Mouse (Mus musculus) limb, embryonic 13.5 days (tissue): ENCODE measurements around the gene Mtg2. TPM values are rescaled to one million over a fixed set of nuclear protein-coding genes. Genes with fewer than 3 reads are reported as not detected.
A peak's percentile ranks its signal among the peaks of the same experiment; 100 is the strongest.

Experiments
- ATAC-seq: fragments of 200-750 bp; cut with Nextera tagmentation; 2 replicates; pipeline ENCODE4 v1.8.0; 2017; ENCODE audit warnings: low read depth, moderate number of reproducible peaks, moderate TSS enrichment; ENCODE audit not compliant: low FRiP score
- H3K27ac ChIP-seq: fragments of 300-500 bp; sonication (generic); 2 replicates; pipeline ENCODE4 v1.5.1; 2015; ENCODE audit warnings: inconsistent platforms, mild to moderate bottlenecking, moderate library complexity
- H3K27me3 ChIP-seq: fragments of 300-500 bp; sonication (generic); 2 replicates; pipeline ENCODE4 v1.6.1; 2015; ENCODE audit warnings: mild to moderate bottlenecking, inconsistent platforms
- H3K36me3 ChIP-seq: fragments of 300-500 bp; sonication (generic); 2 replicates; pipeline ENCODE4 v1.6.1; 2015; ENCODE audit warnings: inconsistent platforms, mild to moderate bottlenecking, moderate library complexity
- H3K4me1 ChIP-seq: fragments of 300-500 bp; sonication (generic); 2 replicates; pipeline ENCODE4 v1.6.1; 2015; ENCODE audit warnings: inconsistent platforms
- H3K4me2 ChIP-seq: fragments of 300-500 bp; sonication (generic); replicated peaks from 2 replicates; pipeline ENCODE4 v1.6.1; 2015; ENCODE audit warnings: inconsistent platforms, mild to moderate bottlenecking, moderate library complexity
- H3K4me3 ChIP-seq: fragments of 300-500 bp; sonication (generic); 2 replicates; pipeline ENCODE4 v1.5.1; 2015; ENCODE audit warnings: moderate library complexity, mild to moderate bottlenecking, inconsistent platforms
- H3K9ac ChIP-seq: fragments of 300-500 bp; sonication (generic); 2 replicates; pipeline ENCODE4 v1.6.1; 2015; ENCODE audit warnings: mild to moderate bottlenecking, inconsistent platforms
- H3K9me3 ChIP-seq: fragments of 300-500 bp; sonication (generic); 2 replicates; pipeline ENCODE4 v1.6.1; 2016; ENCODE audit warnings: inconsistent platforms
- WGBS: fragments of 180-500 bp; shearing (Covaris S2); methylation state at CpG from one replicate; pipeline ENCODE4 v1.1.7; 2015; 5-methylcytosine and 5-hydroxymethylcytosine counted together
- polyA plus RNA-seq: library from polyadenylated mRNA; unstranded; fragments of >200 nt; fragmentation: Nextera tagmentation; extraction: Ambion mirVana; gene quantifications from 2 replicates; pipeline ENCODE4 v1.2.1, GENCODE M21; 2015

Mtg2 gene
- polyA plus RNA-seq, 1 experiment from 2014 or later: 29.9 TPM

- H3K4me1 ChIP-seq: peaks cover 15% of the 10 kb centered on the region
- peak overlapping the region; percentile 77 for H3K4me3 ChIP-seq
- H3K9ac ChIP-seq: peak overlapping the region; percentile 80
- peak; percentile 76 for ATAC-seq
- H3K9me3 ChIP-seq: no peaks in the 10 kb centered on the region
- H3K27me3 ChIP-seq: no peaks in the 10 kb centered on the region
- H3K36me3 ChIP-seq: peaks cover 30% of the 10 kb centered on the region
- WGBS: 34% methylated on average over 20 of the region's 20 CpGs
- H3K27ac ChIP-seq: peak overlapping the region; percentile 45; the same call in 1 of the 2 replicates
- peak overlapping the region; percentile 90 for H3K4me2 ChIP-seq
These were observed 463 bp upstream of the Mtg2 start for GRCm38 (mm10) chr2:180069770-180070480.

GRCm38 (mm10) chr2:180071671-180072070, 1.3 kb downstream of the Mtg2 start:
- ATAC-seq: no peak
- Histone ChIP-seq H3K4me2 (no peak overlapping the region; the same call in 1 of the 2 replicates), H3K9ac (no peak overlapping the region)

GRCm38 (mm10) chr2:180072886-180073285, 2.5 kb downstream of the Mtg2 start:
- no peak overlapping the region for H3K4me2 ChIP-seq
- H3K4me3 ChIP-seq: no peak overlapping the region
- H3K4me1 ChIP-seq: peaks cover 15% of the 10 kb centered on the region
- no peaks in the 10 kb centered on the region for H3K27me3 ChIP-seq
- WGBS: 84% methylated on average over 7 of the region's 7 CpGs
- no peaks in the 10 kb centered on the region for H3K9me3 ChIP-seq
- H3K9ac ChIP-seq: no peak overlapping the region
- no peak for ATAC-seq
- H3K36me3 ChIP-seq: peaks cover 31% of the 10 kb centered on the region
- no peak overlapping the region for H3K27ac ChIP-seq

More at GRCm38 (mm10) chr2:180071671-180072070, 1.3 kb downstream of the Mtg2 start:
- H3K36me3 ChIP-seq: peaks cover 30% of the 10 kb centered on the region
- no peaks in the 10 kb centered on the region for H3K9me3 ChIP-seq
- no peak overlapping the region for H3K27ac ChIP-seq
- peaks cover 15% of the 10 kb centered on the region for H3K4me1 ChIP-seq
- no peaks in the 10 kb centered on the region for H3K27me3 ChIP-seq
- H3K4me3 ChIP-seq: no peak overlapping the region
- WGBS: 73% methylated on average over 2 of the region's 2 CpGs

GRCm38 (mm10) chr2:180077622-180078021, 7.2 kb downstream of the Mtg2 start:
- Histone ChIP-seq H3K36me3 (peaks cover 54% of the 10 kb centered on the region), H3K4me3 (no peak overlapping the region), H3K9ac (no peak overlapping the region), H3K27ac (no peak overlapping the region), H3K4me1 (no peaks in the 10 kb centered on the region), H3K4me2 (no peak overlapping the region), H3K9me3 (no peaks in the 10 kb centered on the region), H3K27me3 (no peaks in the 10 kb centered on the region)
- ATAC-seq: no peak
- 48% methylated on average over 3 of the region's 3 CpGs for WGBS

GRCm38 (mm10) chr2:180080680-180081079, 10.3 kb downstream of the Mtg2 start:
- Histone ChIP-seq H3K27ac (no peak overlapping the region), H3K36me3 (peaks cover 66% of the 10 kb centered on the region), H3K4me2 (no peak overlapping the region), H3K9me3 (no peaks in the 10 kb centered on the region), H3K27me3 (no peaks in the 10 kb centered on the region), H3K4me3 (no peak overlapping the region), H3K9ac (no peak overlapping the region), H3K4me1 (peaks cover 9% of the 10 kb centered on the region)
- WGBS: 92% methylated on average over 8 of the region's 8 CpGs
- ATAC-seq: no peak

GRCm38 (mm10) chr2:180083063-180083462, 12.7 kb downstream of the Mtg2 start:
- WGBS: 91% methylated on average over 10 of the region's 10 CpGs
- Histone ChIP-seq H3K9ac (no peak overlapping the region), H3K4me2 (no peak overlapping the region), H3K27me3 (no peaks in the 10 kb centered on the region), H3K4me3 (no peak overlapping the region), H3K4me1 (peaks cover 9% of the 10 kb centered on the region), H3K27ac (no peak overlapping the region), H3K9me3 (no peaks in the 10 kb centered on the region), H3K36me3 (peaks cover 62% of the 10 kb centered on the region)
- no peak for ATAC-seq

GRCm38 (mm10) chr2:180084565-180084964, 14.2 kb downstream of the Mtg2 start:
- ATAC-seq: no peak
- WGBS: 17% methylated on average over 3 of the region's 3 CpGs
- Histone ChIP-seq H3K4me1 (peaks cover 9% of the 10 kb centered on the region), H3K27ac (no peak overlapping the region), H3K4me3 (no peak overlapping the region), H3K36me3 (peaks cover 48% of the 10 kb centered on the region), H3K9ac (no peak overlapping the region), H3K4me2 (no peak overlapping the region), H3K27me3 (no peaks in the 10 kb centered on the region), H3K9me3 (no peaks in the 10 kb centered on the region)

GRCm38 (mm10) chr2:180085926-180086636, 15.7 kb downstream of the Mtg2 start:
- Histone ChIP-seq H3K36me3 (peaks cover 42% of the 10 kb centered on the region), H3K9ac (no peak overlapping the region), H3K9me3 (no peaks in the 10 kb centered on the region), H3K27ac (no peak overlapping the region), H3K4me3 (no peak overlapping the region), H3K4me1 (peaks cover 9% of the 10 kb centered on the region), H3K27me3 (peaks cover 4% of the 10 kb centered on the region; the same call in 1 of the 2 replicates), H3K4me2 (no peak overlapping the region)
- no peak for ATAC-seq
- 59% methylated on average over 16 of the region's 16 CpGs for WGBS

- no peak for ATAC-seq
- no peak overlapping the region for H3K4me2 ChIP-seq
- WGBS: 85% methylated on average over 5 of the region's 5 CpGs
These were observed 16.2 kb downstream of the Mtg2 start for GRCm38 (mm10) chr2:180086637-180087027.

GRCm38 (mm10) chr2:180087472-180087871, 17.1 kb downstream of the Mtg2 start:
- Histone ChIP-seq H3K36me3 (peaks cover 30% of the 10 kb centered on the region), H3K4me3 (no peak overlapping the region), H3K9ac (no peak overlapping the region), H3K27ac (no peak overlapping the region), H3K4me1 (peaks cover 9% of the 10 kb centered on the region), H3K9me3 (no peaks in the 10 kb centered on the region), H3K27me3 (peaks cover 4% of the 10 kb centered on the region; the same call in 1 of the 2 replicates), H3K4me2 (no peak overlapping the region)
- no peak for ATAC-seq
- WGBS: 88% methylated on average over 4 of the region's 4 CpGs

More at GRCm38 (mm10) chr2:180086637-180087027, 16.2 kb downstream of the Mtg2 start:
- no peak overlapping the region for H3K4me3 ChIP-seq
- no peak overlapping the region for H3K27ac ChIP-seq
- H3K9ac ChIP-seq: no peak overlapping the region
- H3K36me3 ChIP-seq: peaks cover 38% of the 10 kb centered on the region
- peaks cover 9% of the 10 kb centered on the region for H3K4me1 ChIP-seq
- H3K9me3 ChIP-seq: no peaks in the 10 kb centered on the region
- peaks cover 4% of the 10 kb centered on the region; the same call in 1 of the 2 replicates for H3K27me3 ChIP-seq

- Histone ChIP-seq H3K27ac (no peak overlapping the region), H3K36me3 (peaks cover 11% of the 10 kb centered on the region; the same call in 1 of the 2 replicates), H3K9ac (no peak overlapping the region), H3K27me3 (peaks cover 8% of the 10 kb centered on the region; the same call in 1 of the 2 replicates), H3K4me1 (no peaks in the 10 kb centered on the region), H3K9me3 (no peaks in the 10 kb centered on the region), H3K4me2 (no peak overlapping the region), H3K4me3 (no peak overlapping the region)
- WGBS: 46% methylated on average over 11 of the region's 11 CpGs
- peak; percentile 64; the same call in 1 of the 2 replicates for ATAC-seq
These were observed 19.9 kb downstream of the Mtg2 start for GRCm38 (mm10) chr2:180090285-180090684.

GRCm38 (mm10) chr2:180095711-180096110, 25.3 kb downstream of the Mtg2 start:
- H3K27me3 ChIP-seq: peaks cover 48% of the 10 kb centered on the region
- no peak overlapping the region for H3K4me2 ChIP-seq
- WGBS: 34% methylated on average over 5 of the region's 5 CpGs
- H3K27ac ChIP-seq: no peak overlapping the region
- no peak for ATAC-seq
- no peak overlapping the region for H3K9ac ChIP-seq
- peaks cover 6% of the 10 kb centered on the region for H3K4me1 ChIP-seq
- no peaks in the 10 kb centered on the region for H3K9me3 ChIP-seq
- H3K4me3 ChIP-seq: no peak overlapping the region
- H3K36me3 ChIP-seq: no peaks in the 10 kb centered on the region
